Mouse (Mus musculus): ENCODE measurements at regions not wholly inside any gene's neighbourhood (a gene's known extent, or its start where the extent isn't known, plus 50 kb on each side); places are given as distances from the start of the nearest gene placed in this dataset.

GRCm38 (mm10) chr15:36719241-36719640 lies 288.3 kb downstream of the Zfp706 start:
- no peak for DNase-seq (ENCODE audit: low read depth in 2 of 2, low spot score in 2 of 2)

- no peak for DNase-seq (ENCODE audit: low read depth in 2 of 2, low spot score in 2 of 2)
These were observed 289.7 kb downstream of the Zfp706 start for GRCm38 (mm10) chr15:36717835-36718234.

GRCm38 (mm10) chr15:36716686-36717038 lies 290.9 kb downstream of the Zfp706 start:
- no peak for DNase-seq (ENCODE audit: low read depth in 2 of 2, low spot score in 2 of 2)

GRCm38 (mm10) chr15:36715745-36716685 lies 291.6 kb downstream of the Zfp706 start:
- peak; percentile 74 to 83 for DNase-seq (ENCODE audit: low read depth in 2 of 2, low spot score in 2 of 2)

- DNase-seq (ENCODE audit: low read depth in 2 of 2, low spot score in 2 of 2), result no peak
These were observed 292.4 kb downstream of the Zfp706 start for GRCm38 (mm10) chr15:36715159-36715558.

GRCm38 (mm10) chr15:36709788-36710187 lies 297.8 kb downstream of the Zfp706 start:
- no peak for DNase-seq (ENCODE audit: low read depth in 2 of 2, low spot score in 2 of 2)

- peak; percentile 77 to 89 for DNase-seq (ENCODE audit: low read depth in 2 of 2, low spot score in 2 of 2)
These were observed 299.1 kb downstream of the Zfp706 start for GRCm38 (mm10) chr15:36708471-36708870.

- DNase-seq (ENCODE audit: low read depth in 2 of 2, low spot score in 2 of 2), result peak; percentile 45 to 55
These were observed 301.6 kb downstream of the Zfp706 start for GRCm38 (mm10) chr15:36705990-36706389.

- no peak for DNase-seq (ENCODE audit: low read depth in 2 of 2, low spot score in 2 of 2)
These were observed 302.2 kb downstream of the Zfp706 start for GRCm38 (mm10) chr15:36705391-36705790.

GRCm38 (mm10) chr15:36701846-36702245 lies 305.7 kb downstream of the Zfp706 start:
- DNase-seq (ENCODE audit: low read depth in 2 of 2, low spot score in 2 of 2), result no peak

- no peak for DNase-seq (ENCODE audit: low read depth in 2 of 2, low spot score in 2 of 2)
These were observed 307.4 kb downstream of the Zfp706 start for GRCm38 (mm10) chr15:36700196-36700595.

GRCm38 (mm10) chr15:36695199-36696129 lies 312.1 kb downstream of the Zfp706 start:
- no peak for DNase-seq (ENCODE audit: low read depth in 2 of 2, low spot score in 2 of 2)

- no peak for DNase-seq (ENCODE audit: low read depth in 2 of 2, low spot score in 2 of 2)
These were observed 316.4 kb downstream of the Zfp706 start for GRCm38 (mm10) chr15:36691002-36691652.

- no peak for DNase-seq (ENCODE audit: low read depth in 2 of 2, low spot score in 2 of 2)
These were observed 317.7 kb downstream of the Zfp706 start for GRCm38 (mm10) chr15:36689881-36690280.

GRCm38 (mm10) chr15:36689301-36689700 lies 318.3 kb downstream of the Zfp706 start:
- DNase-seq (ENCODE audit: low read depth in 2 of 2, low spot score in 2 of 2), result no peak

GRCm38 (mm10) chr15:36688051-36688754 lies 319.4 kb downstream of the Zfp706 start:
- DNase-seq (ENCODE audit: low read depth in 2 of 2, low spot score in 2 of 2), result peak in 1 of 2 experiments; percentile 7

- no peak for DNase-seq (ENCODE audit: low read depth in 2 of 2, low spot score in 2 of 2)
These were observed 322.9 kb downstream of the Zfp706 start for GRCm38 (mm10) chr15:36684684-36685083.

GRCm38 (mm10) chr15:36682832-36683231 lies 324.7 kb downstream of the Zfp706 start:
- DNase-seq (ENCODE audit: low read depth in 2 of 2, low spot score in 2 of 2), result no peak

- no peak for DNase-seq (ENCODE audit: low read depth in 2 of 2, low spot score in 2 of 2)
These were observed 325.4 kb downstream of the Zfp706 start for GRCm38 (mm10) chr15:36682159-36682558.

GRCm38 (mm10) chr15:36680361-36681140 lies 327.0 kb downstream of the Zfp706 start:
- no peak for DNase-seq (ENCODE audit: low read depth in 2 of 2, low spot score in 2 of 2)

Measured in CD8-positive naive resting alpha-beta T cell, adult 2 months (primary cell).